Mouse (Mus musculus): ENCODE results near the gene Fcgr3. TPM values are rescaled to one million over a fixed set of nuclear protein-coding genes. Genes with fewer than 3 reads are reported as not detected.

Fcgr3 gene
- polyA plus RNA-seq, 1 experiment from 2014 or later: 18.0 TPM

GRCm38 (mm10) chr1:171016676-171017356, 47.9 kb downstream of the Fcgr3 start:
- DNase-seq (ENCODE audit: low spot score): no peak

- no peak for DNase-seq (ENCODE audit: low spot score)
Measured at GRCm38 (mm10) chr1:171011733-171012132, 53.0 kb downstream of the Fcgr3 start.

GRCm38 (mm10) chr1:171006905-171007304, 57.8 kb downstream of the Fcgr3 start:
- DNase-seq (ENCODE audit: low spot score): no peak

GRCm38 (mm10) chr1:171006335-171006734, 58.4 kb downstream of the Fcgr3 start:
- DNase-seq (ENCODE audit: low spot score): no peak

- no peak for DNase-seq (ENCODE audit: low spot score)
Measured at GRCm38 (mm10) chr1:171005586-171005985, 59.1 kb downstream of the Fcgr3 start.

- DNase-seq (ENCODE audit: low spot score): no peak
Measured at GRCm38 (mm10) chr1:171005081-171005480, 59.7 kb downstream of the Fcgr3 start.

Small RNA genes within 50 kb of the gene (microRNA-seq; reads per million reads assigned to microRNA genes)
- gene Gm27552 (ENCODE audit: borderline number of aligned reads) (not detected), gene Gm27844 (ENCODE audit: borderline number of aligned reads) (not detected), gene Mir6546 (ENCODE audit: borderline number of aligned reads) (6.2 reads per million, percentile 10 among the genes with 10 or more reads in this experiment)

Other genes with a start within 250 kb of the Fcgr3 start
- gene Atf6, start 197.2 kb downstream of the Fcgr3 start, polyA plus RNA-seq (2015; fragmentation: Nextera tagmentation; extraction: Ambion mirVana): 5.9 and 6.1 TPM in 2 replicates
- gene Gm26620, start 179.9 kb downstream of the Fcgr3 start, polyA plus RNA-seq (2015; fragmentation: Nextera tagmentation; extraction: Ambion mirVana): 0.34 and 0.45 TPM in 2 replicates
- gene Dusp12, start 179.4 kb downstream of the Fcgr3 start, polyA plus RNA-seq (2015; fragmentation: Nextera tagmentation; extraction: Ambion mirVana): 30.0 and 30.5 TPM in 2 replicates
- 0.19 and 0.73 TPM in 2 replicates for gene Fcrlb, start 152.0 kb downstream of the Fcgr3 start, polyA plus RNA-seq (2015; fragmentation: Nextera tagmentation; extraction: Ambion mirVana)
- 1.4 and 1.5 TPM in 2 replicates for gene Fcrla, start 137.4 kb downstream of the Fcgr3 start, polyA plus RNA-seq (2015; fragmentation: Nextera tagmentation; extraction: Ambion mirVana)
- gene Fcgr2b, start 88.4 kb downstream of the Fcgr3 start, polyA plus RNA-seq (2015; fragmentation: Nextera tagmentation; extraction: Ambion mirVana): 14.4 and 15.2 TPM in 2 replicates
- 1.4 and 1.6 TPM in 2 replicates for gene Fcgr4, start 46.0 kb downstream of the Fcgr3 start, polyA plus RNA-seq (2015; fragmentation: Nextera tagmentation; extraction: Ambion mirVana)
- 2.3 and 2.7 TPM in 2 replicates for gene Cfap126, start 49.0 kb upstream of the Fcgr3 start, polyA plus RNA-seq (2015; fragmentation: Nextera tagmentation; extraction: Ambion mirVana)
- 158 and 201 TPM in 2 replicates for gene Sdhc, start 85.7 kb upstream of the Fcgr3 start, polyA plus RNA-seq (2015; fragmentation: Nextera tagmentation; extraction: Ambion mirVana)
- 0.18 and 0.37 TPM in 2 replicates for gene Mpz, start 85.8 kb upstream of the Fcgr3 start, polyA plus RNA-seq (2015; fragmentation: Nextera tagmentation; extraction: Ambion mirVana)
- 2.3 and 2.7 TPM in 2 replicates for gene Pcp4l1, start 131.3 kb upstream of the Fcgr3 start, polyA plus RNA-seq (2015; fragmentation: Nextera tagmentation; extraction: Ambion mirVana)
- gene Nr1i3, start 149.0 kb upstream of the Fcgr3 start, polyA plus RNA-seq (2015; fragmentation: Nextera tagmentation; extraction: Ambion mirVana): 0.14 and 0.17 TPM in 2 replicates
- 23.7 and 25.8 TPM in 2 replicates for gene Tomm40l, start 157.6 kb upstream of the Fcgr3 start, polyA plus RNA-seq (2015; fragmentation: Nextera tagmentation; extraction: Ambion mirVana)
- gene Apoa2, start 160.1 kb upstream of the Fcgr3 start, polyA plus RNA-seq (2015; fragmentation: Nextera tagmentation; extraction: Ambion mirVana): 4.0 and 5.1 TPM in 2 replicates
- 93.8 and 97.1 TPM in 2 replicates for gene Fcer1g, start 169.4 kb upstream of the Fcgr3 start, polyA plus RNA-seq (2015; fragmentation: Nextera tagmentation; extraction: Ambion mirVana)
- gene Adamts4, start 185.5 kb upstream of the Fcgr3 start, polyA plus RNA-seq (2015; fragmentation: Nextera tagmentation; extraction: Ambion mirVana): 0.68 and 0.86 TPM in 2 replicates
- gene Ndufs2, start 186.5 kb upstream of the Fcgr3 start, polyA plus RNA-seq (2015; fragmentation: Nextera tagmentation; extraction: Ambion mirVana): 215 and 218 TPM in 2 replicates
- 43.9 and 50.6 TPM in 2 replicates for gene B4galt3, start 205.4 kb upstream of the Fcgr3 start, polyA plus RNA-seq (2015; fragmentation: Nextera tagmentation; extraction: Ambion mirVana)
- 34.2 and 34.3 TPM in 2 replicates for gene Ppox, start 216.3 kb upstream of the Fcgr3 start, polyA plus RNA-seq (2015; fragmentation: Nextera tagmentation; extraction: Ambion mirVana)
- gene Usp21, start 223.1 kb upstream of the Fcgr3 start, polyA plus RNA-seq (2015; fragmentation: Nextera tagmentation; extraction: Ambion mirVana): 39.5 and 42.7 TPM in 2 replicates
- 109 and 111 TPM in 2 replicates for gene Ufc1, start 230.1 kb upstream of the Fcgr3 start, polyA plus RNA-seq (2015; fragmentation: Nextera tagmentation; extraction: Ambion mirVana)